16 mouse cellular contexts compared by ENCODE assay signal in the genomic region with DNA sequence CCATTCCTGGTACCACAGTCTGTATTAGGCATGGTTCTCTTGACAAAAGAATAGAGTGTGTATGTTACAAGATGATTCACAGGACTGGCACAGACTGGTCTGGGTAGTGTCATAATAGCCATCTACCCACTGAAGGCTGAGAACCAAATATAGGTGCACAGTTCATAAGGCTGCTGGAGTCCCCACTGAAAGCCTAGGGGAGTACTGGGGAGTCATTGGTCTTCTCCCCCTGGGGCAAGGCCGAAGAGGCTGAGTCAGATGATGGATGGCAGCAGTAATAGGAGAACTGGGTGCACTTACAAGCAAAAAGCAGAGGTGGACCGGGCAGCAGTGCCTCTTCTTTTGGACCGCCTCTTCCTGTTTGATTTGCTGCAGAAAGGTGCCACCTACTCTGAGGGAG. TPM values are rescaled to one million over a fixed set of nuclear protein-coding genes. Genes with fewer than 3 reads are reported as not detected.
DNase-seq lines count a peak whose midpoint lies in the region; ATAC-seq and TF ChIP-seq lines count a peak whose summit lies in the region.
"Had no signal": no experiment of that assay in that cellular context is flagged by ENCODE, and none has a peak within 500 bp of the region (broad histone marks: within the 10 kb centered on the region; RNA-seq: fewer than 3 reads in every experiment).

No protein-coding gene starts in this region.

- peaks cover 8% of the 10 kb centered on the region for H3K36me3 ChIP-seq in forebrain, embryonic 15.5 days
- peaks cover 69% of the 10 kb centered on the region for H3K36me3 ChIP-seq in forebrain, embryonic 13.5 days (ENCODE audit: poor library complexity, severe bottlenecking)
- peaks cover 22% of the 10 kb centered on the region for H3K36me3 ChIP-seq in heart, postnatal 0 days (replicated peaks; ENCODE audit: control insufficient read depth, insufficient read depth, low read length)
- H3K36me3 ChIP-seq in stomach, embryonic 16.5 days (ENCODE audit: control insufficient read depth, insufficient read depth, low read length) = 0 out of 2 replicates have a peak, but pooled peaks cover 7% of the 10 kb centered on the region
- no peaks in the 10 kb centered on the region for H3K36me3 ChIP-seq in hindbrain, embryonic 11.5 days (ENCODE audit: control insufficient read depth, insufficient read depth, low read length)

- no peak for DNase-seq in heart, postnatal 0 days (ENCODE audit: low spot score)
- DNase-seq in heart, adult 11 months = no peak
- DNase-seq in adrenal gland, adult 8-10 months = peak; percentile 80
- no peak for DNase-seq in hindbrain, embryonic 11.5 days (ENCODE audit: low spot score)
- no peak for DNase-seq in spleen, adult 18-20 months
- DNase-seq: cerebellum, postnatal 14 days; kidney, postnatal 4 days had no signal

- H3K27me3 ChIP-seq in forebrain, embryonic 15.5 days = no peaks in the 10 kb centered on the region
- no peaks in the 10 kb centered on the region for H3K27me3 ChIP-seq in forebrain, embryonic 13.5 days
- H3K27me3 ChIP-seq in heart, postnatal 0 days (ENCODE audit: control insufficient read depth, insufficient read depth, low read length) = no peaks in the 10 kb centered on the region
- H3K27me3 ChIP-seq in stomach, embryonic 16.5 days (ENCODE audit: control insufficient read depth, insufficient read depth, low read length) = no peaks in the 10 kb centered on the region
- H3K27me3 ChIP-seq in hindbrain, embryonic 11.5 days (ENCODE audit: control insufficient read depth, insufficient read depth, low read length) = no peaks in the 10 kb centered on the region
- H3K27me3 ChIP-seq: hindbrain, embryonic 12.5 days; liver, embryonic 12.5 days; midbrain, embryonic 15.5 days had no signal

- no peak overlapping the region for H3K4me3 ChIP-seq in forebrain, embryonic 15.5 days
- no peak overlapping the region for H3K4me3 ChIP-seq in forebrain, embryonic 13.5 days
- H3K4me3 ChIP-seq in heart, postnatal 0 days (ENCODE audit: low read depth, low read length) = no peak overlapping the region
- H3K4me3 ChIP-seq in stomach, embryonic 16.5 days (replicated peaks; ENCODE audit: low read length) = no peak overlapping the region
- H3K4me3 ChIP-seq in hindbrain, embryonic 11.5 days (ENCODE audit: low read depth, low read length) = no peak overlapping the region
- H3K4me3 ChIP-seq: embryonic facial prominence, embryonic 10.5 days; hindbrain, embryonic 12.5 days; limb, embryonic 10.5 days; liver, embryonic 12.5 days; midbrain, embryonic 15.5 days had no signal

- no peak for TF ChIP-seq CTCF in heart, postnatal 0 days (IDR thresholded peaks at IDR 0.05; ENCODE audit: low read depth)

- no peaks in the 10 kb centered on the region for H3K9me3 ChIP-seq in forebrain, embryonic 15.5 days
- H3K9me3 ChIP-seq in forebrain, embryonic 13.5 days (replicated peaks) = no peaks in the 10 kb centered on the region
- H3K9me3 ChIP-seq in heart, postnatal 0 days (replicated peaks; ENCODE audit: control insufficient read depth, low read length) = no peaks in the 10 kb centered on the region
- no peaks in the 10 kb centered on the region for H3K9me3 ChIP-seq in stomach, embryonic 16.5 days (replicated peaks; ENCODE audit: control insufficient read depth, low read length)
- H3K9me3 ChIP-seq in hindbrain, embryonic 11.5 days (ENCODE audit: control insufficient read depth, low read length) = no peaks in the 10 kb centered on the region
- H3K9me3 ChIP-seq: embryonic facial prominence, embryonic 10.5 days; hindbrain, embryonic 12.5 days; limb, embryonic 10.5 days; liver, embryonic 12.5 days; midbrain, embryonic 15.5 days had no signal

- H3K4me2 ChIP-seq in forebrain, embryonic 15.5 days (replicated peaks) = no peak overlapping the region
- H3K4me2 ChIP-seq in forebrain, embryonic 13.5 days = no peak overlapping the region
- no peak overlapping the region for H3K4me2 ChIP-seq in heart, postnatal 0 days (ENCODE audit: low read depth, low read length)
- H3K4me2 ChIP-seq in stomach, embryonic 16.5 days (ENCODE audit: low read depth, low read length) = no peak overlapping the region
- H3K4me2 ChIP-seq in hindbrain, embryonic 11.5 days (replicated peaks; ENCODE audit: low read depth, low read length) = no peak overlapping the region
- H3K4me2 ChIP-seq: hindbrain, embryonic 12.5 days; liver, embryonic 12.5 days; midbrain, embryonic 15.5 days had no signal

- 96% methylated on average over 3 of the region's 3 CpGs for WGBS in forebrain, embryonic 15.5 days
- 100% methylated on average over 3 of the region's 3 CpGs for WGBS in forebrain, embryonic 13.5 days
- 72% methylated on average over 3 of the region's 3 CpGs for WGBS in heart, postnatal 0 days
- 77% methylated on average over 3 of the region's 3 CpGs for WGBS in stomach, embryonic 16.5 days
- 95% methylated on average over 3 of the region's 3 CpGs for WGBS in hindbrain, embryonic 11.5 days

- peak overlapping the region; percentile 32; the same call in 1 of the 2 replicates for H3K27ac ChIP-seq in forebrain, embryonic 15.5 days (replicated peaks)
- no peak overlapping the region for H3K27ac ChIP-seq in forebrain, embryonic 13.5 days
- H3K27ac ChIP-seq in heart, postnatal 0 days (ENCODE audit: low read depth) = peak overlapping the region; percentile 86
- H3K27ac ChIP-seq in stomach, embryonic 16.5 days (ENCODE audit: low read length) = peak overlapping the region; percentile 51; the same call in 1 of the 2 replicates
- no peak overlapping the region for H3K27ac ChIP-seq in hindbrain, embryonic 11.5 days (ENCODE audit: low read depth, low read length)
- H3K27ac ChIP-seq: embryonic facial prominence, embryonic 10.5 days; hindbrain, embryonic 12.5 days; limb, embryonic 10.5 days; liver, embryonic 12.5 days; midbrain, embryonic 15.5 days had no signal

- no peak for ATAC-seq in forebrain, embryonic 15.5 days (replicated peaks)
- ATAC-seq in forebrain, embryonic 13.5 days = no peak
- no peak for ATAC-seq in heart, postnatal 0 days (ENCODE audit: insufficient read depth, low read depth)
- ATAC-seq in stomach, embryonic 16.5 days (ENCODE audit: insufficient read depth, low FRiP score) = peak; percentile 47; the same call in 1 of the 2 replicates
- no peak for ATAC-seq in hindbrain, embryonic 11.5 days (ENCODE audit: low FRiP score)
- ATAC-seq: liver, embryonic 12.5 days; midbrain, embryonic 15.5 days had no signal

- no peaks in the 10 kb centered on the region for H3K4me1 ChIP-seq in forebrain, embryonic 15.5 days
- no peaks in the 10 kb centered on the region for H3K4me1 ChIP-seq in forebrain, embryonic 13.5 days
- H3K4me1 ChIP-seq in heart, postnatal 0 days (ENCODE audit: control insufficient read depth, insufficient read depth) = peaks cover 26% of the 10 kb centered on the region
- H3K4me1 ChIP-seq in stomach, embryonic 16.5 days (ENCODE audit: control insufficient read depth, insufficient read depth, low read length) = no peaks in the 10 kb centered on the region
- H3K4me1 ChIP-seq in hindbrain, embryonic 11.5 days (replicated peaks; ENCODE audit: control insufficient read depth, insufficient read depth, low read length) = no peaks in the 10 kb centered on the region
- H3K4me1 ChIP-seq: embryonic facial prominence, embryonic 10.5 days; hindbrain, embryonic 12.5 days; limb, embryonic 10.5 days; midbrain, embryonic 15.5 days had no signal

- no peak overlapping the region for H3K9ac ChIP-seq in forebrain, embryonic 15.5 days (replicated peaks)
- no peak overlapping the region for H3K9ac ChIP-seq in forebrain, embryonic 13.5 days
- H3K9ac ChIP-seq in heart, postnatal 0 days (replicated peaks; ENCODE audit: low read depth, low read length) = no peak overlapping the region
- no peak overlapping the region for H3K9ac ChIP-seq in stomach, embryonic 16.5 days (ENCODE audit: low read length)
- H3K9ac ChIP-seq in hindbrain, embryonic 11.5 days (ENCODE audit: low read depth, low read length) = no peak overlapping the region
- H3K9ac ChIP-seq: hindbrain, embryonic 12.5 days; liver, embryonic 12.5 days; midbrain, embryonic 15.5 days had no signal

- no peak for TF ChIP-seq EP300 in heart, postnatal 0 days (IDR thresholded peaks at IDR 0.05; ENCODE audit: low read depth)

RNA-seq across cellular contexts. Expression of gene Sfswap, which starts 32.7 kb away (rescaled TPM):
- polyA plus RNA-seq in forebrain, embryonic 15.5 days (2015; fragmentation: Nextera tagmentation; extraction: Ambion mirVana) = 61.0 and 61.7 TPM in 2 replicates
- polyA plus RNA-seq in forebrain, embryonic 13.5 days (2015; fragmentation: Nextera tagmentation; extraction: Ambion mirVana) = 53.5 and 54.5 TPM in 2 replicates
- total RNA-seq in heart, postnatal 0 days (2014; rRNA removed; ENCODE audit: low replicate concordance) = 28.2 and 38.3 TPM in 2 replicates
- 14.4 and 15.7 TPM in 2 replicates for polyA plus RNA-seq in heart, postnatal 0 days (2015; fragmentation: Nextera tagmentation; extraction: Ambion mirVana)
- total RNA-seq in adrenal gland, adult 8-10 months (2022) = 100 to 1,000 TPM in 1 of 4 experiments, 10 to 100 TPM in 3; 46.9 to 101 (median 65.6) TPM
- polyA plus RNA-seq in stomach, embryonic 16.5 days (2015; fragmentation: Nextera tagmentation; extraction: Ambion mirVana) = 32.9 and 35.5 TPM in 2 replicates
- polyA plus RNA-seq in hindbrain, embryonic 11.5 days (2014; fragmentation: Nextera tagmentation; extraction: Ambion mirVana) = 46.1 and 59.0 TPM in 2 replicates

RNA-seq across cellular contexts. Expression of gene Mmp17, which starts 50.2 kb away (rescaled TPM):
- 17.9 and 20.2 TPM in 2 replicates for polyA plus RNA-seq in forebrain, embryonic 15.5 days (2015; fragmentation: Nextera tagmentation; extraction: Ambion mirVana)
- 8.6 and 10.5 TPM in 2 replicates for polyA plus RNA-seq in forebrain, embryonic 13.5 days (2015; fragmentation: Nextera tagmentation; extraction: Ambion mirVana)
- 0.43 and 2.6 TPM in 2 replicates for total RNA-seq in heart, postnatal 0 days (2014; rRNA removed; ENCODE audit: low replicate concordance)
- 0.41 TPM in 2 replicates for polyA plus RNA-seq in heart, postnatal 0 days (2015; fragmentation: Nextera tagmentation; extraction: Ambion mirVana)
- 1 to 10 TPM in 3 of 4 experiments, under 1 TPM in 1; 0.70 to 1.7 (median 1.2) TPM for total RNA-seq in adrenal gland, adult 8-10 months (2022)
- 2.5 and 3.3 TPM in 2 replicates for polyA plus RNA-seq in stomach, embryonic 16.5 days (2015; fragmentation: Nextera tagmentation; extraction: Ambion mirVana)
- polyA plus RNA-seq in hindbrain, embryonic 11.5 days (2014; fragmentation: Nextera tagmentation; extraction: Ambion mirVana) = 2.7 and 2.9 TPM in 2 replicates
- total RNA-seq: granulocyte monocyte progenitor cell, adult 5-6 weeks had no signal

Comparison
In these comparisons a context has a peak if more than half of its experiments do, and no peak if none do; other contexts are left out.
1. H3K27ac ChIP-seq: peak in forebrain, embryonic 15.5 days (single experiment), heart, postnatal 0 days (single experiment) and stomach, embryonic 16.5 days (single experiment); none in forebrain, embryonic 13.5 days (single experiment) and hindbrain, embryonic 11.5 days (single experiment).